Mouse (Mus musculus) G1E-ER4 (cell line): ENCODE measurements around the gene Bin2. TPM values are rescaled to one million over a fixed set of nuclear protein-coding genes. Genes with fewer than 3 reads are reported as not detected.

ENCODE experiments used
- GATA1 ChIP-seq: IDR thresholded peaks from one replicate; pipeline ENCODE4 v1.8.0; 2012; ENCODE audit warnings: low read length, inconsistent platforms
- polyA plus RNA-seq: library from polyadenylated mRNA; stranded (reverse); fragments of >175 nt; gene quantifications from 2 replicates; pipeline ENCODE4 v1.2.3, GENCODE M21; 2012

Bin2 gene
- polyA plus RNA-seq, 1 experiment: 28.8 TPM

DNA sequence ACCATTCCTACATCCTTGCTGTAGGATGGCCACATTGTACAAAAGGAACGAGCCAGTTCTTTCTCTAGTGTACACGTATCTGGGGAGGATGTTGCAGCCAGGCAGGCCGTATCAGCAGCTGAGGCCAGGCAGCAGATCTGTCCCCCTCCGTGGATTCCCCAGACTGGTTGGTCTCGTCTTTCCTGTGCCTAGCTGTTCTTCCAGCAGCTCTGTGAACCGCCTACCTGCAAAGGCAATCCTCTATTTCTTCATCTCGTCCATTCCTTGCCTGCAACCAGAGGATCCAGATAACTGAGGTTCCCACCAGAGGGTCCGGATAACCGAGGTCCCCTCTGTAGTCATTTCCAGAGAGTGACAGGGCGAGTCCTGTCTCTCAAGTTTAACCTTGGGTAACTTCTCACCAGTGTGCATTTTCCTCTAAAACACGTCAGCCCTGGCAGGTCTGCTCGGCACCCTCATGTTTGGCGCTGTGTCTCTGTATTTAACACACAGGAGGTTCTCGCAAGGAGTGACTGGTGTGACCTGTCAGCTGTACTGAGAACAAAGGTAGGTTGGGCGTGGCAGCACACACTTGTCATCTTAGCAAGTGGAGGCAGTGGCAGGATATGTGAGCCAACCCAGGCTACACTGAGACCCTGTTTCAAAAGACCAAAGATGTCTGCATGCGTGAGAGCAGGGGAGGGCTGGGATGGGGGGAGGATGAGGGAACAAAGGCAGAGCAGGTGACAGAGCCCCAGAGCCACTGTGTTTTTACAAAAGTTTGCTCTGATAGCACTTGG is 29.2 kb downstream of the Bin2 start:
- no peak for TF ChIP-seq GATA1

DNA sequence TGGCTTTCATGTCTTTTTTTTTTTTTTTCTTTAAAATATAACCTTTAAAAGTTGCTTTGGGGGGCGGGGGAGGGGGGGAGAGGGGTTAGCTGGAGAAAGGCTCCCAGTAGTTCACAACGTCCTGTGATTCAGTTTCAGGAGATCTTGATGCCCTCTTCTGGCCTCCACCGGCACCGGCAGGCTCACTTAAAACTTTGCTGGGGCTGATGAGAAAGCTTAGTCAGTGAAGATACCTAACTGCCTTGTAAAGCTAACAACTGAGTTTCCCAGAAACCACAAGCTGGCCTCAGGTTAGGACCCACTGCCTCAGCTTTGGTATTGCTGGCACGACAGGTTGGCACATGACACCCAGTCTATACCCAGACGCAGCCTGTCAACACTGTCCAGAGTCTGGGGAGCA is 31.7 kb downstream of the Bin2 start:
- TF ChIP-seq GATA1: no peak

DNA sequence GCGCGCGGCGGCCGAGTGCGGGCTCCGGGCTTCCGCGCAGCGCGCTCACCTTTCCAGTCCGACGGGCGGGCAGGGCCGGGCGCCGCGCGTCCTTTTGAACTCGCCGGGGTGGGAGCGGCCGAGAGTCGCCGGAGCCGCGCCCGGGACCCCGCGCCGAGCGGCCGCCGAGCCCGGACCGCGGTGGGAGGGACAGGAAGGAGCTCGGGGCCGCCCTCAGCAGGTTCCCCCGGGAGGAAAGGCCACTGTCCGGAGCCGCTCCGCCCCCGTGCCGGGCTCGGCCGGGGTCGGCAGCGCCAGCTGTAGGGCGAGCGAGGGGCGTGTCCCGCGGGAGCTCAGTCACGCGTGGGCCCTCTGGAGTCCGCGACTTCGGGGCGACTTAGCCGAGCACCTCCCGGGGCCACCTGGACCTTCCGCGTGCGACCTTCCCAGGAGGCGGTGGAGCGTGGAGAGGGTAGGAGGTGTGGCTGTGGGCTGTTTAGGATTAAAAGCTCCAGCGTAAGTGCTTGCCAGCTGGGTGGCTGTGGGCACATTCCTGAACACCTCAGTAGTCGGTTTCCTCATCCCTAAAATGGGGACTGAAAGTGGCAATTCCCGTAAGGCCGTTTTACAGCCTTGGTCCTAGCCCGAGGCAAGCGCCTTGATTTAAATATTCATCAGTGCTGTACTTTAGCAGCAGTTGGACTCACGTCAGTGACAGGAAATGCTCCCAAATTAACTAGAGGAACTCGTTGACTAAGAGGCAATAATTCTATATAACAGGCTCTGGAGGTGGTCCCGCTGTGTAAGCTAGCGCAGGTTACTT is 32.5 kb downstream of the Bin2 start, which contains the start of gene Smagp:
Gene Smagp (minus strand): TSS at position 241 of the 802 bp plus-strand sequence.
- TF ChIP-seq GATA1: no peak

DNA sequence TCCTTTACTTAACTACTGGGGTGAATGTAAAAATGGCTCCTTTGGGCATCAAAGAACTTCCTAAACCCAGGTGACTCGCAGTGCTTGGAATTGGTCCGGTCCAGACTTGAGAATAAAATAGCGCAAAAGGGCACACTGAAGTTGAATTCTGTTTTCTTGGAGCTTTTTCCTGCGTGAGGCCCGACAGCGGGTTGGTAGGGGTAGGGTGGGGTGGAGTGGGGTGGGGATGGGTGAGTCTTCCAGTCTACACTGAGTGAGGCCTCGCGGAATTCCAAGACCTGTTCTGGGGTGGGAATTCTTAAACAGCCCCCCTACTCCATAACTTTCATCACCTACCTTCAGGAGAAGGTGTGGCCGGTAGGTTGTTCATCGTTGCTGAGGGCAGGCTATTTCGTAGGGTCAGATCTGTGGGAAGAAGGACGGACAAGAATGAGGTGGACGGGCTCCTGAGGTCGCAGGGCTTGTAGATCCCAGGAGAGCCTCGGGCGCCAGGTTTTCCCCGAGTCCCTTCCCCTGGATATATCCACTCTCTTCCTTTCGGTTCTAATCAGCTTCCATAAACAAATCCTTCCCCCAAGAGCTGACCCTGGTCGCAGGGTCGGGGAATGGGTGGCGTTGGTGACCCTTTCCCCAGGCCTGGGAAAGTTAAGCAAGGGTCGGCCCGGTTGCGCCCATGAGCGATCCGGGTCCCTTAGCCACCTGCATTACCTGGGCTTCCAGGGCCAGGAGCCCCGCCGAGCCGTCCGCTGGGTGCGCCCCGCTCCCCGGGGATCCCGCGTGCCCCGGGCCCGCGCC is 33.3 kb downstream of the Bin2 start:
- TF ChIP-seq GATA1: no peak

DNA sequence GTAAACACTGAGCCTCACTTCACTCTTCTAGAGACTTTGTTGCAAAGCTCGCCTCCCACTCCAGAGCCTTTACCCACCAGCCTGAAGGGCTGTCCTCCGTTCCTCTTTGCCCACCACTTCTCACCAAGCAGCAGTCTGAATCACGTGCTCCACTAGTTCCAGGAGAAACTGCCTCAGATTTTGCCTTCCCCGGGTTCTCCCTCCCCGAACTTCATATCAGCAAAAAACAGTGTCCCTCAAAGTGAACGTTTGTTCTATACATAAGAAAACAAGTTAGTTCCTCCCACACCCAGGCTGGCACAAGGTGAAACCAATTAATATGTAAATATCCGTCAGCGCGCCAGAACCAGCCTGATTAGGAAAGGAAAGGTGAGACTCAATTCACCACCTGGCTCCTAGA is 34.1 kb downstream of the Bin2 start:
- no peak for TF ChIP-seq GATA1

DNA sequence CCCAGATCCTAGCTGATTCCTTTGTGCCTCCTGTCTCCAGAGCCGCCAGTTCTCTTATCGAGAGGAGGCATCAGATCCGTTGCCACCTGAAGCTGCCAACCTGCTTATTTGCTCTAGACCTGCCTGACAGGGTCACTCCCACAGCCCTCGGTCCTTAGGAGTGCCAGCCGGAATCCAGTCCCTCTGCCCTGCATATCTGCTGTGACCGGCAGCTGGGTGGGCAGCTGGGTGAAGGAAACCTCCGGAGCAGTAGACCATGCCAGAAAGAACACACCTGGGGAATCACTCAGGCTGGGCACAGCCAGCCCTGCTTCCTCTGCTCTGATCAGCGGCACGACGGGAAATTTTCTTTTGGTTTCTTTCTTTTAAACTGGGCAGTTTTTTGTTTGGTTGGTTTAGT is 36.0 kb downstream of the Bin2 start:
- TF ChIP-seq GATA1: no peak

DNA sequence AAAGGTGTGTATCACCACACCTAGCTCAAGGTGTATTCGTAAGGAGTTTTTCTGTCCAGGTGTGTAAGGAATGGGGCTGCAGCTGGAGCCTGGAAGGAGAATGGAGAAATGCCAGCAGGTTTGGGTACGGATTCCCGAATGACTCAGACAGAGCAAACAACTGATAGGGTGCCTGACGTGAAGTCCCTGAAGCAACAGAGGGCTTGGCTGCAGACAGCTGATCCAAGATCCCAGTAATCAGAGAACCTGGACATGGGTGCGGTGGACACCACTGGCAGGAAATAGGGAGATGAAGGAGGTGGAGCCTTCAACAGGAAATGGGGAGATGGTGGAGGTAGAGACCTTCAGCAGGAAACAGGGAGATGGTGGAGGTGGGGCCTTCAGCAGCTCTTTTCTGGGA is 37.0 kb downstream of the Bin2 start:
- no peak for TF ChIP-seq GATA1

DNA sequence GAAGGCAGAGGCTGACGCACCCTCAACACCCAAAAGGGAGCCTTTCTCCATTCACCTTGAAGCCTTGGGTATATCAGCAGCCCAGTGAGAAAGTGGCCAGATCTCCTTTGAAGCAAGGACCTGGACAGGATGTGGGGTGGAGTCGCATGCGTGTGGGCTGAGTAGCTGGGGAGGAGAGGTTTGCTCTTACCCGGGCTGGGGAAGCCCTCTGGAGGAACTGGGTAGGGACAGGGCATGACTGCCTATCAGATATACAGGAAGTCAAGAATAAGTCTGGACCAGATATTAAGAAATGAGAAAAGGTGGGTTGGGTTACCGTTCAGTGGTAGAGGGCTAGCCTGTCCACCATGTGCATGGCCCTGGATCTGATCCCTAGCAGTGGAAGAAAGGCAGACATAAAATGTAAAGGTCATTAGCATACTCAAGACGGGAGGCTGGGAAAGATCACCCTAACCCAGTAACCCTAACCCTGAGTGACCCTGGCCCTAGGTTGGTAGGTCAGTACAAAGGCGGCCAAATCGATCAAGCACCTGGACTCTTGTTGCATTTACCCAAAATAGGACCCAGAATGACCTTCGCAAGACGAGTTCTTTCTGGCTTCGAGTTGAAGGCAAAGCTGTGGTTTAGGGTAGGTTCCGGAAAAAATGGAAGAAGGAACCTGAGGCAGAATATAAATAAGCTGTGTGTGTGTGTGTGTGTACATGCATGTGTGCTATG is 37.7 kb downstream of the Bin2 start:
- no peak for TF ChIP-seq GATA1

DNA sequence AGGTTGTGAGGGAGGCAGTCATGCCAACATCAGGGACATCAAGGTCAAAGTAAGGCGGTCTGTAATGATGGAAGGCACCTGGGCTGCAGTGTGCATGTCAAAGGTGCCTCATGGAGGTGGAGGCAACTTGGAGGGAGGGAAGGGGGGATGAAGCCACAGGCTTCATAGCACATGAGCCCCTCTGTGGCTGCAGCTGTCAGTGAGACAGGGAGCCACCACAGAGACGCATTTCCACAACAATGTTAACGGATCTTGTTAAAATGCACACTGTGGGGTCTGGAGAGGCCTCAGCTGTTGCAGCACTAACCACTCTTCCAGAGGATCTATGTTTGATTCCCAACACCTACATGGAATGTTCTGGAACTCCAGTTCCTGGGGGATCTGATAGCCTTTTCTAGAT is 39.2 kb downstream of the Bin2 start:
- no peak for TF ChIP-seq GATA1

DNA sequence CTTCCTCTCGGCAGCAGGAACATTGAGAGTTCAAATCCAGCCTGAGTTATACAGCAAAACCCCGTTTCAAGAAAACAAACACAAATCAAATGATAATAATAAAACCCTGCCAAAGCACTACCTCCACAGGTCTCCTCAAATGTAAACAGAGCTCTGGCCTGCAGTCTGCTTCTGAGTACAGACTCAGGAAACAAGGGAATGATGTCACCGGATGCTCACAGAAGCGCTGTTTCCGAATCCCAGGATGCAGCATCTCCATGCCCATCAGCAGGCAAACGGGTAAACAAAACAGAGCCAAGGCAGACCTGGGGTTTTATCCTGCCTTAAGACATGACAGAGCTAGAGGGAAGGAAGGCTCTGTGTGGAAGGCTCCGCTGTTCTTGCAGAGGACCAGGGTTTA is 40.6 kb downstream of the Bin2 start:
- TF ChIP-seq GATA1: no peak

DNA sequence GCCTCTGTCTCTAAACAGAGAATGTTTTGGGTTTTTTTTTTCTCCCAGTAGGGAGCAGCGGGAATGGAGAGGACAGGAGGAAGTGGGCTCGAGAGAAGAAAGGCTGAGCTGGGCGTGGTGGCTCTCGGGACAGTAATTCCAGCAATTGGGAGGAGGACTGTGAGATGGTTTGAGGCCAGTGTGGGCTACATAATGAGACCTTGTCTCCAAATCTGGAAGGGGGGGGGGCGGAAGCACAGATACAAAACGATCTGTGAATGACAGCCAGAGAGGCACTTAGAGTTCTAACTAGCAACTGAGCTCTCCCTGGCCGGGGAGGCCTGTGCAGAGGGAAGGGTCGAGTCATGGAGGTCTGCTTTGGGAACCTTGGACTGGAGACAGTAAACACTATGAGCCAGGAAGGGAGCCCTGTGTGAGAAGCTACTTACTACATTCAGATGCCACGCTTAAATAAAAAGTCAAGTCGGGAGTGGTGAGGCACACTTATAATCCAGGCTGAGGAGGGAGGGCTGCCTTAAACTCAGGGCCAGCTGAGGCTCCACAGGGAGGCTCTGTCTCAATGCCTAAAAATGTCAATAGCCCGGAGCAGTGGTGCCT is 41.5 kb downstream of the Bin2 start:
- TF ChIP-seq GATA1: no peak

DNA sequence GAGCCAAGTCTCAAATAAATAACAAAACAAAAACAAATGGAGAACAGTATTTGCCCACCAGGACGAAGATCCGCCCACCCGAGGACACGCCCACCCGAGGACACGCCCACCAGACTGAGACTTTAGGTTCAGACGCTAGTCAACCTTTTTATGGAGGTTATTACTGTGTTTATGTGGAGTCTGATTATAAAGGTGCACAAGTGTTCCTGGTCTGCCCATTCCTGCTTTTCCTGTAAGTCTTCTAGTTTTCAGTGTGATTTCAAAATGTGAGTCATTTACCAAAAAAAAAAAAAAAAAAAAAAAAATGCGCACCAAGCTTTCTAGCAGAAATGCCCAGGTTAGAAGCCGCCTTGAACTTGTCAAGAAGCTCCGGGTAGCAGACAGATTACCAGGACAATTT is 42.1 kb downstream of the Bin2 start:
- TF ChIP-seq GATA1: no peak

DNA sequence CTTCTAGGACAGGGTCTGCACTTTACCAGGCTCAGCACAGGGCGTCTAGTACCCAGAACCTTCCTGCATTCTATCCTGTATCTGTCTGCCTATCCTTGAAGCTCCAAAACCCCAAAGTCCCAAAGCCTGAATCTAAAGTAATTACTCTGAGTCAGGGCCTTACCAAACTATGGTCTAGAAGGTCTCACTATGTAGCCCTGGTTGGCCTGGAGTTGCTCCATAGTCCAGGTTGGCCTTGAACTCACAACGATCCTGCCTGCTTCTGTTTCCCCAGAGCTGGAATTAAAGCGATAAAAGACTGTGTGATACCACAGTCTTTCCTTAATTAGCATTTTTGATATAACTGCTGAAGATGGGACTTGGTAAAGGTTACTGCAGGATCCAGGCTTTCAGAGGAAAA is 44.9 kb downstream of the Bin2 start:
- no peak for TF ChIP-seq GATA1

DNA sequence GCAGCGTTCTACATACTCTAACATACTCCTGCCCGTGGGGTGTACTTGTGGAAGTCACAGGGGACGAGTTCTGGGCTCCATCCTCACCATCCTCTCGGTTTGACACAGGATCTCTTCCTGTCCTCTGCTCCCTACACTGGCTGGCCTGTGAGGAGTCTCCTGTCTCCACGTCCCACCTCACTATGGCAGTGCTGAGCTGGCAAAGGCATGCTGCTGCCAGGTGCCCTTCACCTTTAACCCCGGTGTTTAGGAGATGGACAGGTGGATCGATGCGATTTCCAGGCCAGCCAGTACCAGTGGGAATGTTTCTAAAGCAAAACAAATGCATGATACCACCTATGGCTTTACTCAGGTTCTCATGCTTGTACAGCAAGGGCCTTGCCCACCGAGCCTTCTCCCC is 45.6 kb downstream of the Bin2 start:
- no peak for TF ChIP-seq GATA1

DNA sequence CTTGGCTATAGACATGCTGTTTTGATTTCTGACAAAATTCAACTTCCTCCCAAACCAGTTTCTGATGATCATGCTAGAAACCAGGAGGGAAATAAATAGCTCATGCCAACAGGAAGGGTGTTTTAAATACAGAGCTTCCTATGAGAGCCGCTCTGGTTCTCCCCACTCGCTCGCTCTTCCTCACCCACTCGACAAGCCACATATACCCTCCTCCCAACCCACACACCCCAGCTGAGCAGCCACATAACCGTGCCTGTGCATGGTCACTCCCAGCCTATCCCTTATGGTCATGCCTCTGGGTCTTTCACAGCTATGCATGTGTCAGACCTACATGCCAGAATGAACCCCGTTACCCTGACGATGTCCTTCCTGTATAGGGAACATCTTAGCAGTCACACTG is 47.2 kb downstream of the Bin2 start:
- TF ChIP-seq GATA1: no peak
